Mouse (Mus musculus): ENCODE measurements around the gene Mrvi1. TPM values are rescaled to one million over a fixed set of nuclear protein-coding genes. Genes with fewer than 3 reads are reported as not detected.
"Not testable (repeated sequence)": the region's sequence is repeated elsewhere in the genome, so short reads cannot be mapped to it uniquely, and the experiment has no call there.

Mrvi1 gene
- polyA plus RNA-seq, 1 experiment: 6.4 TPM

DNA sequence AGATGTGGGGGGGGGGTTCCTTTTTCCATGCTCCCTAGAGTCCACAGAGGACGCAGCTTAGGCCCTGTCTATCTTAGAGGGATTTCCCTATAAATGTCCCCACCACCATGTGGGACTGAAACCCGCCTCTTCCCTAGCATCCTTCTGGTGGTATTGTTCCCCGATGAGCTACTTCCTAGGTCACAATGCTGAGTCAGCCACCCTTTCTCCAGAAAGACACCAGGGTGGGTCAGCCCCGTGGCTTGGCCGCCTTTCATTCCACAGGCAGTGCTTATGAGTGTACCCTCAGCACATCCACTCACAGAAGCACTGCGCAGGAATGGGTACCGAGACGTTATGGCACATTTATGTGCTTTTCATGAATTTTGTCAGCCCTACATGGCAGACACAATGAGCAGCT lies 85.1 kb downstream of the Mrvi1 start:
- no peak overlapping the region for H3K4me3 ChIP-seq (ENCODE audit: insufficient read depth, low read length)
- no peak for TF ChIP-seq POLR2A (IDR thresholded peaks at IDR 0.05; ENCODE audit: low read depth, low read length)
- TF ChIP-seq CTCF (IDR thresholded peaks at IDR 0.05; ENCODE audit: borderline replicate concordance, insufficient read depth, low read length): no peak
- H3K27ac ChIP-seq (ENCODE audit: insufficient read depth, low read length): no peak overlapping the region
- no peaks in the 10 kb centered on the region for H3K4me1 ChIP-seq (ENCODE audit: control insufficient read depth, insufficient read depth, low read length)

- H3K27ac ChIP-seq (ENCODE audit: insufficient read depth, low read length): no peak overlapping the region
- TF ChIP-seq CTCF (IDR thresholded peaks at IDR 0.05; ENCODE audit: borderline replicate concordance, insufficient read depth, low read length) (no peak), POLR2A (IDR thresholded peaks at IDR 0.05; ENCODE audit: low read depth, low read length) (no peak)
- no peak overlapping the region for H3K4me3 ChIP-seq (ENCODE audit: insufficient read depth, low read length)
- no peaks in the 10 kb centered on the region for H3K4me1 ChIP-seq (ENCODE audit: control insufficient read depth, insufficient read depth, low read length)
These were observed 85.8 kb downstream of the Mrvi1 start for GRCm38 (mm10) chr7:110896453-110896852.

DNA sequence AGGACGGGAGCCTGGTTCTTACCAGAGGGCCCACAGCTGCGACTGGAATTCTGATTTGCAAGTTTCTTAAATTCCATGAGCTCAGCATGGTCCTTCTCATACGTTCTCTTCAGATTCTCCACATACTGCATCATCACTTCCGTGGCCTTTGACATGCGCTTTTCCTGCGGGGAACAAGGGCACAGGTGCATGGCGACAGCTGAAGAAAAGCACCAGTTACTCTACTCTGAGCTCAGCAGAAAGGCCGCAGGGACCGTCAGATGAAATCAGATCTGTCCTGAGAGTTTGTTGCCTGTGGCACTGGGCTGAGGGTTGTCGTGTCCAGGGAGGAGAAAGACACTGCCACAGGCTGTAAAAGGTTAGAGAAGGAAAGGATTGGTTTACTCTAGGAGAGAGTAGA lies 86.5 kb downstream of the Mrvi1 start:
- H3K27ac ChIP-seq (ENCODE audit: insufficient read depth, low read length); H3K4me3 ChIP-seq (ENCODE audit: insufficient read depth, low read length); H3K4me1 ChIP-seq (ENCODE audit: control insufficient read depth, insufficient read depth, low read length): not testable (repeated sequence)

GRCm38 (mm10) chr7:110894673-110895072 lies 87.6 kb downstream of the Mrvi1 start:
- Histone ChIP-seq H3K27ac (ENCODE audit: insufficient read depth, low read length) (no peak overlapping the region), H3K4me1 (ENCODE audit: control insufficient read depth, insufficient read depth, low read length) (no peaks in the 10 kb centered on the region), H3K4me3 (ENCODE audit: insufficient read depth, low read length) (no peak overlapping the region)
- TF ChIP-seq CTCF (IDR thresholded peaks at IDR 0.05; ENCODE audit: borderline replicate concordance, insufficient read depth, low read length) (no peak), POLR2A (IDR thresholded peaks at IDR 0.05; ENCODE audit: low read depth, low read length) (no peak)

GRCm38 (mm10) chr7:110893943-110894610 lies 88.2 kb downstream of the Mrvi1 start:
- TF ChIP-seq CTCF (IDR thresholded peaks at IDR 0.05; ENCODE audit: borderline replicate concordance, insufficient read depth, low read length): no peak
- TF ChIP-seq POLR2A (IDR thresholded peaks at IDR 0.05; ENCODE audit: low read depth, low read length): no peak
- Histone ChIP-seq H3K4me3 (ENCODE audit: insufficient read depth, low read length) (no peak overlapping the region), H3K4me1 (ENCODE audit: control insufficient read depth, insufficient read depth, low read length) (no peaks in the 10 kb centered on the region), H3K27ac (ENCODE audit: insufficient read depth, low read length) (no peak overlapping the region)

DNA sequence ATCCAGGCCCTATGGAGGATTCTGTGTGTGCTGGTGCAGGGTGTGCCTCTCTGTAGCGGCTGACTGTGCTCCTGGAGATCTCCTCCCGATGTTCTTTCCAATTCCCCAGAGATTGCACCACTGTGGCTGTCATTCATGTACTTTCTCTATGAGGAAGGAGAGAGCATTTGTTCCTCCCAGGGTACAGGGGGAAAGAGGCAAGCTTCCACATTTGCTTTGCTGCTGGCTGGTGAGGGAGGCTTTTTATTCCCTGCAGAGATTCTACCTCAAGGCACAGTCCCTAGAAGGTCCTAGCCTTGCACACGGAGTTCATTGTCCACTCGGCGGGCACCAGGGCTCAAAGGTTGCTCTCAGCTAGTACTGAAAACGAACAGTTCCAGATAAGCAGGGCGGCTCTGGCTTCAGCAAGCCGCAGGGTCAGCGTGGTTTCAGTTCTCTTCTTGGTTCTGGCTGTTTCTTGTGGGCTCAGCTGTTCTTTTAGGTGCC lies 90.7 kb downstream of the Mrvi1 start:
- TF ChIP-seq POLR2A (IDR thresholded peaks at IDR 0.05; ENCODE audit: low read depth, low read length) (no peak), CTCF (IDR thresholded peaks at IDR 0.05; ENCODE audit: borderline replicate concordance, insufficient read depth, low read length) (no peak)
- Histone ChIP-seq H3K4me1 (ENCODE audit: control insufficient read depth, insufficient read depth, low read length) (no peaks in the 10 kb centered on the region), H3K4me3 (ENCODE audit: insufficient read depth, low read length) (no peak overlapping the region), H3K27ac (ENCODE audit: insufficient read depth, low read length) (no peak overlapping the region)

- TF ChIP-seq POLR2A (IDR thresholded peaks at IDR 0.05; ENCODE audit: low read depth, low read length): no peak
- TF ChIP-seq CTCF (IDR thresholded peaks at IDR 0.05; ENCODE audit: borderline replicate concordance, insufficient read depth, low read length): no peak
- Histone ChIP-seq H3K27ac (ENCODE audit: insufficient read depth, low read length) (no peak overlapping the region), H3K4me1 (ENCODE audit: control insufficient read depth, insufficient read depth, low read length) (no peaks in the 10 kb centered on the region; the same call in 1 of the 2 replicates), H3K4me3 (ENCODE audit: insufficient read depth, low read length) (no peak overlapping the region)
These were observed 100.4 kb downstream of the Mrvi1 start for GRCm38 (mm10) chr7:110881746-110882333.

GRCm38 (mm10) chr7:110878028-110878427 lies 104.2 kb downstream of the Mrvi1 start:
- no peak overlapping the region for H3K4me3 ChIP-seq (ENCODE audit: insufficient read depth, low read length)
- no peaks in the 10 kb centered on the region; the same call in 1 of the 2 replicates for H3K4me1 ChIP-seq (ENCODE audit: control insufficient read depth, insufficient read depth, low read length)
- no peak overlapping the region for H3K27ac ChIP-seq (ENCODE audit: insufficient read depth, low read length)
- TF ChIP-seq CTCF (IDR thresholded peaks at IDR 0.05; ENCODE audit: borderline replicate concordance, insufficient read depth, low read length) (no peak), POLR2A (IDR thresholded peaks at IDR 0.05; ENCODE audit: low read depth, low read length) (no peak)

GRCm38 (mm10) chr7:110876965-110877364 lies 105.3 kb downstream of the Mrvi1 start:
- H3K4me1 ChIP-seq (ENCODE audit: control insufficient read depth, insufficient read depth, low read length): no peaks in the 10 kb centered on the region
- no peak overlapping the region for H3K27ac ChIP-seq (ENCODE audit: insufficient read depth, low read length)
- no peak overlapping the region for H3K4me3 ChIP-seq (ENCODE audit: insufficient read depth, low read length)
- no peak for TF ChIP-seq POLR2A (IDR thresholded peaks at IDR 0.05; ENCODE audit: low read depth, low read length)
- TF ChIP-seq CTCF (IDR thresholded peaks at IDR 0.05; ENCODE audit: borderline replicate concordance, insufficient read depth, low read length): no peak

GRCm38 (mm10) chr7:110868807-110869206 lies 113.5 kb downstream of the Mrvi1 start:
- Histone ChIP-seq H3K4me3 (ENCODE audit: insufficient read depth, low read length) (no peak overlapping the region), H3K4me1 (ENCODE audit: control insufficient read depth, insufficient read depth, low read length) (peaks cover 2% of the 10 kb centered on the region; the same call in 1 of the 2 replicates), H3K27ac (ENCODE audit: insufficient read depth, low read length) (no peak overlapping the region)
- TF ChIP-seq POLR2A (IDR thresholded peaks at IDR 0.05; ENCODE audit: low read depth, low read length) (no peak), CTCF (IDR thresholded peaks at IDR 0.05; ENCODE audit: borderline replicate concordance, insufficient read depth, low read length) (no peak)

Data from embryonic fibroblast, embryonic 13.5 days (primary cell).